Mouse (Mus musculus) heart, embryonic 13.5 days (tissue): Measurements from ENCODE around the gene Ptn. TPM values are rescaled to one million over a fixed set of nuclear protein-coding genes. Genes with fewer than 3 reads are reported as not detected.

Experiments
- ATAC-seq: fragments of 200-750 bp; cut with Nextera tagmentation; 2 replicates; pipeline ENCODE4 v1.8.0; 2017; ENCODE audit warnings: moderate TSS enrichment; ENCODE audit not compliant: insufficient number of reproducible peaks, low FRiP score, low TSS enrichment; ENCODE audit errors: extremely low read depth
- H3K27ac ChIP-seq: fragments of 300-500 bp; sonication (generic); replicated peaks from 2 replicates; pipeline ENCODE4 v1.5.1; 2015; ENCODE audit warnings: moderate library complexity, mild to moderate bottlenecking, inconsistent platforms
- H3K27me3 ChIP-seq: fragments of 300-500 bp; sonication (generic); replicated peaks from 2 replicates; pipeline ENCODE4 v1.6.1; 2015; ENCODE audit warnings: mild to moderate bottlenecking, inconsistent platforms
- H3K36me3 ChIP-seq: fragments of 300-500 bp; sonication (generic); 2 replicates; pipeline ENCODE4 v1.6.1; 2015; ENCODE audit warnings: mild to moderate bottlenecking, inconsistent platforms
- H3K4me1 ChIP-seq: fragments of 300-500 bp; sonication (generic); 2 replicates; pipeline ENCODE4 v1.6.1; 2015; ENCODE audit warnings: inconsistent platforms
- H3K4me2 ChIP-seq: fragments of 300-500 bp; sonication (generic); 2 replicates; pipeline ENCODE4 v1.6.1; 2015; ENCODE audit warnings: inconsistent platforms, mild to moderate bottlenecking, moderate library complexity
- H3K4me3 ChIP-seq: fragments of 300-500 bp; sonication (generic); 2 replicates; pipeline ENCODE4 v1.5.1; 2015; ENCODE audit warnings: moderate library complexity, mild to moderate bottlenecking, inconsistent platforms
- H3K9ac ChIP-seq: fragments of 300-500 bp; sonication (generic); 2 replicates; pipeline ENCODE4 v1.6.1; 2015; ENCODE audit warnings: inconsistent platforms, mild to moderate bottlenecking, moderate library complexity
- H3K9me3 ChIP-seq: fragments of 300-500 bp; sonication (generic); 2 replicates; pipeline ENCODE4 v1.6.1; 2016; ENCODE audit warnings: inconsistent platforms
- WGBS: fragments of 180-500 bp; shearing (Covaris S2); methylation state at CpG from one replicate; pipeline ENCODE4 v1.1.7; 2015; ENCODE audit warnings: mixed read lengths; 5-methylcytosine and 5-hydroxymethylcytosine counted together
- polyA plus RNA-seq: library from polyadenylated mRNA; unstranded; fragments of >200 nt; fragmentation: Nextera tagmentation; extraction: Ambion mirVana; gene quantifications from 2 replicates; pipeline ENCODE4 v1.2.1, GENCODE M21; 2015

Ptn gene
- polyA plus RNA-seq, 1 experiment from 2014 or later, result 358 TPM

DNA sequence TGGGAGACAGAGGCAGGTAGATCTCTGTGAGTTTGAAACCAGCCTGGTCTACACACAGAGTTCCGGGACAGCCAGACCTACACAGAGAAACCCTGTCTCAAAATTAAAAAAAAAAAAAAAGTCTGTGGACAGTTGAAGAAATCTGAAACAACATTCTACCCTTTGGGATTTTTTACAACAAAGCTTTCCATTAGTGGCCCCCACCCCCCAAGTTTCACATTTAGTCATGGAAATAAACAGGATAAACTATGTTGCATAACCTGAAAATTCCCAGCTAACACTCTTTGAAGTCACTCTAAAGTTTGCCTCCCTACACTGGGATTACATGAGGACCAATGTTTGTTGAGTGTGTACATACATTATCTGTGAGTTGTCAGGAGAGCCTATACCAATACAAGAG is 28.7 kb upstream of the Ptn start:
- Histone ChIP-seq H3K27ac (no peak overlapping the region), H3K9ac (no peak overlapping the region), H3K36me3 (no peaks in the 10 kb centered on the region), H3K4me1 (peaks cover 12% of the 10 kb centered on the region), H3K27me3 (no peaks in the 10 kb centered on the region), H3K4me3 (no peak overlapping the region), H3K9me3 (no peaks in the 10 kb centered on the region), H3K4me2 (no peak overlapping the region)
- no peak for ATAC-seq
- 94% methylated on average over 1 of the region's 1 CpGs for WGBS

- no peak overlapping the region for H3K4me2 ChIP-seq
- no peaks in the 10 kb centered on the region for H3K4me1 ChIP-seq
- no peaks in the 10 kb centered on the region for H3K9me3 ChIP-seq
- H3K27me3 ChIP-seq, result no peaks in the 10 kb centered on the region
- H3K9ac ChIP-seq, result no peak overlapping the region
- H3K36me3 ChIP-seq, result no peaks in the 10 kb centered on the region
- H3K4me3 ChIP-seq, result no peak overlapping the region
- H3K27ac ChIP-seq, result no peak overlapping the region
- no peak for ATAC-seq
- WGBS, result 56% methylated on average over 3 of the region's 3 CpGs
Measured at GRCm38 (mm10) chr6:36835351-36835750, 25.3 kb upstream of the Ptn start.

DNA sequence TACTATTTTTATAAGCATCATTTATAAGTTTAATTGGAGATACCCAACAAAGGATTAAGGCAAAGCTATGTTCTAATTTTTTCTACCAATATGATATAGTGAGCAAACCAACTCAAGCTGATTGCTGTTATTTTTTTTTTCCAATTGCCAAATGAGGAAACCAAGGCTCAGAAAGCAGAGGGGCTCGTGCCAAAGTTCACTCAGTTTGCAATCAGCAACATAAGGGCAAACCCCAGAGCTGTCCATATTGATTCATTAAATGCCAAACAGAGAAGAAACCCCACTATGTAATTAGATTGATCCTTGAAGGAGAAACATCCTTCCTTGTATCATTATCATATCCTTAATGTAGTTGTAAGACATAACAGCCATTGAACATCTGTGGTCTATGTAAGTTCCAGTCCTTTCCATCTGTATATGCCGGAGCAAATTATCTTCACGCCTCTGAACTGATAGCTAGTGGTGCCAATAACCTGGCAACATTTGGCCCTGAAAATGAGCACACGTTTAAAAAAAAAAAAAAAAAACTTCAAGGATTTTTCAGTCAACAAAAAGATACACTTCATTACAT is 24.8 kb upstream of the Ptn start:
- Histone ChIP-seq H3K4me1 (0 out of 2 replicates have a peak, but pooled peaks cover 3% of the 10 kb centered on the region), H3K27ac (no peak overlapping the region), H3K4me3 (no peak overlapping the region), H3K36me3 (no peaks in the 10 kb centered on the region), H3K4me2 (no peak overlapping the region), H3K9ac (no peak overlapping the region), H3K27me3 (no peaks in the 10 kb centered on the region), H3K9me3 (no peaks in the 10 kb centered on the region)
- ATAC-seq, result no peak
- WGBS, result 64% methylated on average over 4 of the region's 4 CpGs

- H3K36me3 ChIP-seq, result no peaks in the 10 kb centered on the region
- H3K4me2 ChIP-seq, result no peak overlapping the region
- no peaks in the 10 kb centered on the region for H3K9me3 ChIP-seq
- WGBS, result 67% methylated on average over 4 of the region's 4 CpGs
- no peak overlapping the region for H3K4me3 ChIP-seq
- ATAC-seq, result no peak
- 0 out of 2 replicates have a peak, but pooled peaks cover 3% of the 10 kb centered on the region for H3K4me1 ChIP-seq
- no peaks in the 10 kb centered on the region for H3K27me3 ChIP-seq
- H3K9ac ChIP-seq, result no peak overlapping the region
- H3K27ac ChIP-seq, result no peak overlapping the region
Measured at GRCm38 (mm10) chr6:36832681-36833080, 22.7 kb upstream of the Ptn start.

DNA sequence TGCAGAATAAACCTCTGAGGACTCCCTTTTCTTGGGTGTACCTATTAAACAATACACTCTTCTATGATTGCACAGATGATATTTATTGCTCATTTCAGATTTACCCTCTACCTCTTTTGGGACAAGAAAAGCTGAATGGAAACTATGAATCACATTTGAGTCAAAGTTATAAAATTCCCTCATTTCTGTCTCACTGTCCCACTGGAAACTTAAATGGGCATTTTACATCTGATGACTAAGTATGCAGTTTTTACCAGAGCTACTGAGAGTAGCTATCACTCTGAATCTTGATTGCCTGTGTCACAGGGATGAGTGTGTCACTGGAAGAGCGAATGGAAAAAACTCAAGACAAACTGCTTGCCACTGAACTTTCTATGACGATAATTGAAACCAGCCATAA is 22.2 kb upstream of the Ptn start:
- 68% methylated on average over 2 of the region's 2 CpGs for WGBS
- Histone ChIP-seq H3K4me3 (no peak overlapping the region), H3K4me1 (0 out of 2 replicates have a peak, but pooled peaks cover 3% of the 10 kb centered on the region), H3K9ac (no peak overlapping the region), H3K36me3 (no peaks in the 10 kb centered on the region), H3K4me2 (no peak overlapping the region), H3K27me3 (no peaks in the 10 kb centered on the region), H3K9me3 (no peaks in the 10 kb centered on the region), H3K27ac (no peak overlapping the region)
- ATAC-seq, result no peak

GRCm38 (mm10) chr6:36830371-36830925 is 20.4 kb upstream of the Ptn start:
- WGBS, result 67% methylated on average over 9 of the region's 9 CpGs
- ATAC-seq, result no peak

GRCm38 (mm10) chr6:36819784-36820050 is 9.7 kb upstream of the Ptn start:
- Histone ChIP-seq H3K4me2 (no peak overlapping the region), H3K27me3 (no peaks in the 10 kb centered on the region), H3K9ac (no peak overlapping the region), H3K4me1 (peaks cover 30% of the 10 kb centered on the region), H3K27ac (peak overlapping the region; percentile 76), H3K4me3 (no peak overlapping the region), H3K36me3 (no peaks in the 10 kb centered on the region), H3K9me3 (no peaks in the 10 kb centered on the region)
- no peak for ATAC-seq

More at GRCm38 (mm10) chr6:36830371-36830925, 20.4 kb upstream of the Ptn start:
- Histone ChIP-seq H3K4me2 (no peak overlapping the region), H3K36me3 (no peaks in the 10 kb centered on the region), H3K27me3 (no peaks in the 10 kb centered on the region), H3K4me3 (no peak overlapping the region), H3K27ac (no peak overlapping the region), H3K9ac (no peak overlapping the region), H3K9me3 (no peaks in the 10 kb centered on the region), H3K4me1 (0 out of 2 replicates have a peak, but pooled peaks cover 3% of the 10 kb centered on the region)

- H3K4me1 ChIP-seq, result peaks cover 30% of the 10 kb centered on the region
- peak overlapping the region; percentile 76 for H3K27ac ChIP-seq
- peak; percentile 73 for ATAC-seq
- H3K36me3 ChIP-seq, result no peaks in the 10 kb centered on the region
- H3K4me3 ChIP-seq, result no peak overlapping the region
- H3K27me3 ChIP-seq, result no peaks in the 10 kb centered on the region
- no peaks in the 10 kb centered on the region for H3K9me3 ChIP-seq
- H3K9ac ChIP-seq, result no peak overlapping the region
- 36% methylated on average over 8 of the region's 8 CpGs for WGBS
- peak overlapping the region; percentile 21 for H3K4me2 ChIP-seq
Measured at GRCm38 (mm10) chr6:36819019-36819783, 9.2 kb upstream of the Ptn start.

- H3K27ac ChIP-seq, result peak overlapping the region; percentile 76
- no peaks in the 10 kb centered on the region for H3K27me3 ChIP-seq
- WGBS, result 60% methylated on average over 4 of the region's 4 CpGs
- H3K4me2 ChIP-seq, result peak overlapping the region; percentile 21; the same call in 1 of the 2 replicates
- no peak overlapping the region for H3K9ac ChIP-seq
- ATAC-seq, result no peak
- no peaks in the 10 kb centered on the region for H3K36me3 ChIP-seq
- H3K9me3 ChIP-seq, result no peaks in the 10 kb centered on the region
- H3K4me3 ChIP-seq, result no peak overlapping the region
- peaks cover 30% of the 10 kb centered on the region for H3K4me1 ChIP-seq
Measured at GRCm38 (mm10) chr6:36818281-36819018, 8.4 kb upstream of the Ptn start.

GRCm38 (mm10) chr6:36816666-36817065 is 6.6 kb upstream of the Ptn start:
- whole genome bisulfite sequencing, result 70% methylated on average over 3 of the region's 3 CpGs
- no peak overlapping the region for H3K27ac ChIP-seq
- ATAC-seq, result no peak
- no peak overlapping the region for H3K4me3 ChIP-seq
- no peak overlapping the region for H3K4me2 ChIP-seq
- peaks cover 37% of the 10 kb centered on the region for H3K4me1 ChIP-seq
- no peaks in the 10 kb centered on the region for H3K36me3 ChIP-seq
- H3K9me3 ChIP-seq, result no peaks in the 10 kb centered on the region
- H3K27me3 ChIP-seq, result no peaks in the 10 kb centered on the region
- H3K9ac ChIP-seq, result no peak overlapping the region

DNA sequence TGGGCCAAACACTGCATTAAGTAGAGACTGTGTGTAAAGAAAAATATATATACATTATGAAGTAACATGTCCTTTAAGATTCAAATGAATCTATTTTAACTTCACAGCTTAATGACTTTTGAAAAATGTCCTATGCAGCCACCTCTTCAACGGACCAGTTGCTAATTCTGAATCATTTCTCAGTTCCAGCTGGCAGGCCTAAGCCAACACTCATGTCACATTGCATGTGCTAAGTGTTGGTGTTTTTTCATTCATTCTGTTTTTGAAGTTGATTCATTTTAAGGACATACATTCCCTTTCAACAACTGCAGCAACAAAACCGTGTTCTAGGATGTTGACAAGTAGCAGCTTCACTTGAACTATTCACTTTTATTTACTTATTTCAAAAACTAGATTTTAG is 6.0 kb upstream of the Ptn start:
- ATAC-seq, result no peak

More for the DNA sequence above, 6.0 kb upstream of the Ptn start:
- no peaks in the 10 kb centered on the region for H3K36me3 ChIP-seq
- peaks cover 38% of the 10 kb centered on the region for H3K4me1 ChIP-seq
- no peak overlapping the region for H3K27ac ChIP-seq
- WGBS, result 56% methylated on average over 2 of the region's 2 CpGs
- H3K27me3 ChIP-seq, result no peaks in the 10 kb centered on the region
- no peak overlapping the region for H3K9ac ChIP-seq
- H3K9me3 ChIP-seq, result no peaks in the 10 kb centered on the region
- no peak overlapping the region for H3K4me3 ChIP-seq
- H3K4me2 ChIP-seq, result no peak overlapping the region
